Mouse (Mus musculus) ES-E14 (cell line): ENCODE results near the gene Spout1. TPM values are rescaled to one million over a fixed set of nuclear protein-coding genes. Genes with fewer than 3 reads are reported as not detected.

ENCODE experiments used
- DNase-seq: peaks from one replicate; pipeline ENCODE4 v3.0.0-alpha.2; 2013; ENCODE audit warnings: low read depth, low spot score
- H3K27ac ChIP-seq: 2 replicates; pipeline ENCODE4 v1.5.1; 2012; ENCODE audit warnings: low read depth, mild to moderate bottlenecking, low read length, moderate library complexity, mixed read lengths; ENCODE audit not compliant: poor library complexity, insufficient read depth, severe bottlenecking
- H3K36me3 ChIP-seq: 2 replicates; pipeline ENCODE4 v1.6.1; 2012; ENCODE audit warnings: mild to moderate bottlenecking, low read length, moderate library complexity, mixed read lengths; ENCODE audit not compliant: control insufficient read depth, poor library complexity, insufficient read depth, severe bottlenecking
- H3K4me1 ChIP-seq, 2 experiments: fragments of 150-350 bp in 1 of 2; sonication (generic) in 1 of 2; 2 replicates each; pipeline ENCODE4 v1.6.1; 2012; ENCODE audit warnings: low read length in 2 of 2, mild to moderate bottlenecking in 1 of 2, mixed read lengths in 1 of 2; ENCODE audit not compliant: control insufficient read depth in 2 of 2, insufficient read depth in 2 of 2, poor library complexity in 1 of 2
- H3K4me3 ChIP-seq, 2 experiments: fragments of 150-350 bp in 1 of 2; sonication (generic) in 1 of 2; 2 replicates each; pipeline ENCODE4 v1.5.1; 2012; ENCODE audit warnings: low read length in 2 of 2, low read depth in 1 of 2, mild to moderate bottlenecking in 1 of 2, mixed read lengths in 1 of 2; ENCODE audit not compliant: insufficient read depth in 1 of 2, poor library complexity in 1 of 2, severe bottlenecking in 1 of 2
- H3K9ac ChIP-seq: 2 replicates; pipeline ENCODE4 v1.6.1; 2012; ENCODE audit warnings: low read depth, mild to moderate bottlenecking, low read length, mixed read lengths; ENCODE audit not compliant: poor library complexity, insufficient read depth, severe bottlenecking
- H3K9me3 ChIP-seq: fragments of 150-350 bp; sonication (generic); 2 replicates; pipeline ENCODE4 v1.6.1; 2012; ENCODE audit warnings: low read depth, mild to moderate bottlenecking, low read length; ENCODE audit not compliant: control insufficient read depth, insufficient read depth
- CHD2 ChIP-seq: IDR thresholded peaks from 2 replicates; pipeline ENCODE4 v1.6.1; 2014; ENCODE audit warnings: mild to moderate bottlenecking, low read depth, low read length, inconsistent platforms
- HCFC1 ChIP-seq: IDR thresholded peaks from 2 replicates; pipeline ENCODE4 v1.6.1; 2012; ENCODE audit warnings: low read length, inconsistent platforms, borderline replicate concordance; ENCODE audit not compliant: insufficient read depth
- MAFK ChIP-seq: IDR thresholded peaks from 2 replicates; pipeline ENCODE4 v1.6.1; 2014; ENCODE audit warnings: mild to moderate bottlenecking, low read depth, low read length, inconsistent platforms; ENCODE audit not compliant: insufficient read depth
- ZC3H11A ChIP-seq: IDR thresholded peaks from 2 replicates; pipeline ENCODE4 v1.6.1; 2012; ENCODE audit warnings: low read depth, mild to moderate bottlenecking, inconsistent platforms, low read length, borderline replicate concordance
- ZNF384 ChIP-seq: IDR thresholded peaks from 2 replicates; pipeline ENCODE4 v1.6.1; 2012; ENCODE audit warnings: low read depth, low read length, inconsistent platforms
- in situ Hi-C, 2 experiments: fragments of 600-800 bp; cut with MboI; formaldehyde crosslinking; loops; one replicate each; pipeline ENCODE4 v1.15.1; 2025; ENCODE audit warnings: low sequenced_read_pairs in 2 of 2, inconsistent platforms in 1 of 2; ENCODE audit not compliant: unreplicated experiment in 2 of 2
- total RNA-seq: library from RNA; depleted of rRNA; stranded (reverse); fragments of 300-350 nt; gene quantifications from 2 replicates; pipeline ENCODE4 v1.2.3, GENCODE M21; 2012

Gene Spout1
- total RNA-seq, 1 experiment, result 46.5 TPM

DNA sequence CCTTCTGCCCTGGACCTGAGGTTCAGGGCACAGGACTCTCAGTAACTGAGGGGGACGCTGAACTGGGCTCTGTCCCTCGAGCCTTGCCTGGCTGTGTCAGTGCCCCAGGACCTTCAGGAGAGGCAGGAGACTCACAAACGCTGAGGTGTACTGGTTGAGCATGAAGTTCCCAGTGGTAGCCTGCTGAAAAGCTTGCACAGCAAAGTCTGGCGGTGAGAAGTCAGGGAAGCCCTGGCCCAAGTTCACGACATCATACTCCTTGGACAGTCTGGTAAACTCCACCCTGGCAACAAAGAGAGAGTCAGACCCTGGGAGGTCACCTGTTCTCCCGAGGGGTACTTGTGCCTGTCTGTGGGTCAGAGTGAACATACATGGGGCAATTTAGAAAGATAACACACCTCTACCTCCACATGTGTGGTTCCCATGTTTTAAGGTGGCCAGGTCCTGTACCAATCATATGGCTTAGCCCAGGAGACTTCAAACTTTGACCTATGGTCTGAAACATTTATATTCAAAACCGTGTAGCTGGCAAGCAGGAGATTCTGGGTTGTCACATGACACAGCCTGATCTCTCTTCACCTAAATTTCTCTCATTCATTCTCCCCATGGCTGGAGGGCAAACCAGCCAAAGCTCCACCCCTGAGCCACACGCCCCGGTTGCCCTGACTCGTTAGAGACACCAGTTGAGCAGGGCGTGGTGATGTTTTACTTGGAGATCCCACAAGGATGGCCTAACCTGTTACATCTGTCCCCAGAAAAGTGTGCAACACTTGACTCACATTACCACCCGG is 13.7 kb upstream of the Spout1 start:
- Histone ChIP-seq H3K36me3 (peaks cover 3% of the 10 kb centered on the region; the same call in 1 of the 2 replicates), H3K9ac (no peak overlapping the region), H3K9me3 (no peaks in the 10 kb centered on the region; the same call in 1 of the 2 replicates), H3K4me1 (peaks cover 0 to 8% of the 10 kb centered on the region in 2 experiments; a peak in 1 of 4 replicates), H3K27ac (no peak overlapping the region), H3K4me3 (no peak overlapping the region)
- TF ChIP-seq MAFK, result no peak
- no peak for TF ChIP-seq HCFC1
- no peak for TF ChIP-seq CHD2
- no peak for TF ChIP-seq ZNF384
- TF ChIP-seq ZC3H11A, result no peak
- in situ Hi-C loops, result no loop called here
- no peak for DNase-seq

DNA sequence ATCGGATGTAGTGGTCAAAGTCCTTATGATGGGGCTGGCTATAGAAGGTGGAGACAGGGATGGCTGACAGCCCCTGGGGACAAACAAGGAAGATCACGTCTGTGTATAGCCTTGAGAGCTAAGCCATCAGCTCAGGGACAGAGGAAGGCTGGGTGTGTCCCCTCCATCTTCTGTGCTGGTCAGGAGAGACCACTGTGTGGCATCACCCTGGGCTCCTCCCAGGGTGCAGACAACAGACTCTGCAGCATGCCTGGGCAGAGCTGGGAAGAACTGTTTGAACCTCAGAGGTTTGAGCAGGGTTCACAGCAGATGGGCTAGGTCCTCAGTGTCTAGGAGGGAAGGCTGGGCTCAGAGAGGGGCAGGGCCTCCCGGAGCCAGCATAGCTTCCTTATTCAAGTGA is 7.4 kb upstream of the Spout1 start:
- in situ Hi-C loops, result no loop called here
- Histone ChIP-seq H3K27ac (no peak overlapping the region), H3K9ac (no peak overlapping the region), H3K4me3 (no peak overlapping the region), H3K36me3 (no peaks in the 10 kb centered on the region), H3K9me3 (no peaks in the 10 kb centered on the region; the same call in 1 of the 2 replicates), H3K4me1 (no peaks in the 10 kb centered on the region)
- TF ChIP-seq ZC3H11A (no peak), ZNF384 (no peak), CHD2 (no peak), MAFK (no peak), HCFC1 (no peak)
- DNase-seq, result no peak

DNA sequence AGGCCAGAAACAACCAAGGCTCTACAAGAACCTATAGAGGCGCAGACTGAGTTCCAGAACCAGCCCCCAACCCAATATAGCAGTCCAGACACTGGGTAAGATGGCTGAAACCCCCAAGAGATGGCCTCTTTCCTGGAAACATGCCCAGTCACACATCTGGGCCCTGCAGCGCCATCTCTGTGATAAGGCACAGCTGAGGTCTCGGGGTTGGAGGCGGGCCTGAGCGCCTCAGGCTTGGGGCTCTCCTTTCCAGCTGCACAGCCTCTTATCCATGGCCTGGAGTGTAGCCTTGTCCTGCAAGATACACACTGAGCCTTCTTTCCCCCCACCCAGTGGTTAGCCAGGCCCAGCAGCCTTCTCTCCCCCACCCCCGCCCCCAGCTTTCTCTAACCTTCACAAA is 7.0 kb upstream of the Spout1 start:
- no peak for DNase-seq
- no peak overlapping the region for H3K27ac ChIP-seq
- in situ Hi-C loops, result no loop called here
- H3K4me1 ChIP-seq, result no peaks in the 10 kb centered on the region
- no peaks in the 10 kb centered on the region for H3K36me3 ChIP-seq
- H3K4me3 ChIP-seq, result no peak overlapping the region
- H3K9ac ChIP-seq, result no peak overlapping the region
- no peaks in the 10 kb centered on the region; the same call in 1 of the 2 replicates for H3K9me3 ChIP-seq
- no peak for TF ChIP-seq MAFK
- TF ChIP-seq CHD2, result no peak
- no peak for TF ChIP-seq HCFC1
- TF ChIP-seq ZNF384, result no peak
- TF ChIP-seq ZC3H11A, result no peak

DNA sequence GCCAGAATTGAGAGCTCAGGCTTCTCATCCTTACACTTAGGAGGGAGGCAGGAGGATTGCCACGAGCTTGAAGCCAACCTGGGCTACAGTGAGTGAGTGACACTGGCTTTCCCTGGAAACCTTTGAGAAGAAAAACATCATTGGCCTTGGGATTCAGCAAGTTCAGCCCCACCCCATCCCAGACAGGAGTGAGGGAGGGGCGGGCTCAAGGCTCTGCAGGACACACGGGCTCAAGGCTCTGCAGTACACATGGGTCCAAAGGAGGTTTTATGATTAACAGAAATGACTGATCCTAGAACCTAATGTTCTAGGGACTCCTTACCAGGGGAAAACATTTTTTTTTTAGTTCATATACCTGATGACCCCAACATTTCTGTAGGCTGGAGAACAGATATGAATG is 5.5 kb upstream of the Spout1 start:
- no peaks in the 10 kb centered on the region for H3K36me3 ChIP-seq
- in situ Hi-C loops, result no loop called here
- no peak for DNase-seq
- no peaks in the 10 kb centered on the region; the same call in 1 of the 2 replicates for H3K9me3 ChIP-seq
- H3K27ac ChIP-seq, result no peak overlapping the region
- no peak overlapping the region for H3K4me3 ChIP-seq
- TF ChIP-seq HCFC1, result no peak
- no peak for TF ChIP-seq CHD2
- TF ChIP-seq ZNF384, result no peak
- no peak for TF ChIP-seq MAFK
- TF ChIP-seq ZC3H11A, result no peak
- H3K4me1 ChIP-seq, result no peaks in the 10 kb centered on the region
- no peak overlapping the region for H3K9ac ChIP-seq
